Mouse (Mus musculus): ENCODE measurements around the gene Ppp6r3.

DNA sequence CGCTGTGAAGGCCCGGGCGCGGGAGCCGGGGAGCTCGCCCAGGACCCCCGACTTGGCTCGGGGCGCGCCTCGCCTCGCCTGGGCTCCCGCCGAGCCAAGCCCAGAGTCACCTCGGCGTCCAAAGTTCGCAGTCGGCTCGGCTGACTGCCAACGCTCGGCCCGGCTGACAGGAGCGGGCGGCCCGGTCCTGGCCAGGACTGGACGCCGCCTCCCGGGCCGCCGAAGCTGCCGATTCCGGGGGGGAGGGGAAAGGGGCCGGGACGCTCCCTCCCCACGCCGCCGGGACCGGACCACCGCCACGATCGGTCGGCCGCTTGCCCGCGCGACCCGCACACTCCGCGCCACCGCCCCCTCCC, 295 bp downstream of the Ppp6r3 start:
- TF ChIP-seq ZC3H11A (IDR thresholded peaks at IDR 0.05; ENCODE audit: borderline replicate concordance, low read depth, low read length) (no peak), ZNF384 (IDR thresholded peaks at IDR 0.05; ENCODE audit: low read depth, low read length) (no peak), HCFC1 (IDR thresholded peaks at IDR 0.05; ENCODE audit: borderline replicate concordance, insufficient read depth, low read length) (no peak), MAFK (IDR thresholded peaks at IDR 0.05; ENCODE audit: insufficient read depth, low read depth, low read length) (no peak), CHD2 (IDR thresholded peaks at IDR 0.05; ENCODE audit: low read depth, low read length) (no peak)

All from ES-E14 (cell line).